Mouse (Mus musculus): ENCODE results near the gene Rln3. TPM values are rescaled to one million over a fixed set of nuclear protein-coding genes. Genes with fewer than 3 reads are reported as not detected.

Gene Rln3
- polyA plus RNA-seq, 1 experiment: not detected

GRCm38 (mm10) chr8:84003612-84004246 is 41.1 kb downstream of the Rln3 start:
- no peaks in the 10 kb centered on the region for H3K27me3 ChIP-seq (ENCODE audit: control insufficient read depth, insufficient read depth, insufficient read length)
- TF ChIP-seq MYOD1 (IDR thresholded peaks at IDR 0.05; ENCODE audit: control insufficient read depth, insufficient read length, low read depth): no peak
- no peak for TF ChIP-seq CTCF (IDR thresholded peaks at IDR 0.05; ENCODE audit: control insufficient read depth, insufficient read depth, insufficient read length)
- TF ChIP-seq CEBPB (IDR thresholded peaks at IDR 0.05; ENCODE audit: low read depth): no peak

GRCm38 (mm10) chr8:84002957-84003611 is 41.7 kb downstream of the Rln3 start:
- TF ChIP-seq FOSL1 (IDR thresholded peaks at IDR 0.05; ENCODE audit: insufficient read depth, low read length, poor library complexity, severe bottlenecking) (no peak), USF1 (IDR thresholded peaks at IDR 0.05; ENCODE audit: low read depth) (no peak), MAX (IDR thresholded peaks at IDR 0.05) (no peak), CTCF (IDR thresholded peaks at IDR 0.05; ENCODE audit: control insufficient read depth, insufficient read depth, insufficient read length) (no peak), MYOD1 (IDR thresholded peaks at IDR 0.05; ENCODE audit: control insufficient read depth, insufficient read length, low read depth) (no peak), MYOG (IDR thresholded peaks at IDR 0.05; ENCODE audit: control insufficient read depth, extremely low read depth, insufficient read length) (no peak), CEBPB (IDR thresholded peaks at IDR 0.05; ENCODE audit: low read depth) (no peak)
- Histone ChIP-seq H3K79me2 (ENCODE audit: control insufficient read depth, insufficient read depth) (peaks cover 18% of the 10 kb centered on the region), H3K27me3 (ENCODE audit: control insufficient read depth, insufficient read depth, insufficient read length) (no peaks in the 10 kb centered on the region), H3K79me3 (ENCODE audit: low read depth) (peaks cover 13% of the 10 kb centered on the region), H3K4me3 (ENCODE audit: insufficient read depth, poor library complexity, severe bottlenecking) (no peak overlapping the region), H3ac (ENCODE audit: control insufficient read depth, insufficient read length, low read depth) (no peak overlapping the region), H3K36me3 (ENCODE audit: control insufficient read depth, insufficient read depth) (peaks cover 32% of the 10 kb centered on the region)

More at GRCm38 (mm10) chr8:84003612-84004246, 41.1 kb downstream of the Rln3 start:
- H3K79me2 ChIP-seq (ENCODE audit: control insufficient read depth, insufficient read depth): peaks cover 12% of the 10 kb centered on the region
- H3ac ChIP-seq (ENCODE audit: control insufficient read depth, insufficient read length, low read depth): no peak overlapping the region
- peak overlapping the region; percentile 30 for H3K4me3 ChIP-seq (ENCODE audit: insufficient read depth, poor library complexity, severe bottlenecking)
- peaks cover 11% of the 10 kb centered on the region for H3K79me3 ChIP-seq (ENCODE audit: low read depth)
- H3K36me3 ChIP-seq (ENCODE audit: control insufficient read depth, insufficient read depth): peaks cover 32% of the 10 kb centered on the region

GRCm38 (mm10) chr8:84001281-84002000 is 43.4 kb downstream of the Rln3 start, which contains the start of gene 1700067K01Rik:
1700067K01Rik (plus strand) TSS chr8:84001502.
- Histone ChIP-seq H3K27me3 (ENCODE audit: control insufficient read depth, insufficient read depth, insufficient read length) (no peaks in the 10 kb centered on the region), H3K79me2 (ENCODE audit: control insufficient read depth, insufficient read depth) (peaks cover 18% of the 10 kb centered on the region), H3K36me3 (ENCODE audit: control insufficient read depth, insufficient read depth) (peaks cover 32% of the 10 kb centered on the region), H3K79me3 (ENCODE audit: low read depth) (peaks cover 13% of the 10 kb centered on the region), H3ac (ENCODE audit: control insufficient read depth, insufficient read length, low read depth) (no peak within 1 kb of the TSS), H3K4me3 (ENCODE audit: insufficient read depth, poor library complexity, severe bottlenecking) (no peak within 1 kb of the TSS)
- no peak for TF ChIP-seq FOSL1 (IDR thresholded peaks at IDR 0.05; ENCODE audit: insufficient read depth, low read length, poor library complexity, severe bottlenecking)
- TF ChIP-seq MYOG (IDR thresholded peaks at IDR 0.05; ENCODE audit: control insufficient read depth, extremely low read depth, insufficient read length): no peak
- no peak for TF ChIP-seq USF1 (IDR thresholded peaks at IDR 0.05; ENCODE audit: low read depth)
- TF ChIP-seq MYOD1 (IDR thresholded peaks at IDR 0.05; ENCODE audit: control insufficient read depth, insufficient read length, low read depth): no peak
- TF ChIP-seq CEBPB (IDR thresholded peaks at IDR 0.05; ENCODE audit: low read depth): no peak
- TF ChIP-seq MAX (IDR thresholded peaks at IDR 0.05): no peak
- TF ChIP-seq CTCF (IDR thresholded peaks at IDR 0.05; ENCODE audit: control insufficient read depth, insufficient read depth, insufficient read length): no peak

- Histone ChIP-seq H3K4me3 (ENCODE audit: insufficient read depth, poor library complexity, severe bottlenecking) (no peak overlapping the region), H3K36me3 (ENCODE audit: control insufficient read depth, insufficient read depth) (peaks cover 35% of the 10 kb centered on the region), H3K79me3 (ENCODE audit: low read depth) (peaks cover 13% of the 10 kb centered on the region), H3K27me3 (ENCODE audit: control insufficient read depth, insufficient read depth, insufficient read length) (no peaks in the 10 kb centered on the region), H3ac (ENCODE audit: control insufficient read depth, insufficient read length, low read depth) (no peak overlapping the region), H3K79me2 (ENCODE audit: control insufficient read depth, insufficient read depth) (peaks cover 18% of the 10 kb centered on the region)
- no peak for TF ChIP-seq CTCF (IDR thresholded peaks at IDR 0.05; ENCODE audit: control insufficient read depth, insufficient read depth, insufficient read length)
- TF ChIP-seq MYOG (IDR thresholded peaks at IDR 0.05; ENCODE audit: control insufficient read depth, extremely low read depth, insufficient read length): no peak
- no peak for TF ChIP-seq CEBPB (IDR thresholded peaks at IDR 0.05; ENCODE audit: low read depth)
- TF ChIP-seq FOSL1 (IDR thresholded peaks at IDR 0.05; ENCODE audit: insufficient read depth, low read length, poor library complexity, severe bottlenecking): no peak
- TF ChIP-seq MYOD1 (IDR thresholded peaks at IDR 0.05; ENCODE audit: control insufficient read depth, insufficient read length, low read depth): no peak
- no peak for TF ChIP-seq USF1 (IDR thresholded peaks at IDR 0.05; ENCODE audit: low read depth)
- TF ChIP-seq MAX (IDR thresholded peaks at IDR 0.05): no peak
Measured at GRCm38 (mm10) chr8:83999825-84000224, 45.0 kb downstream of the Rln3 start.

GRCm38 (mm10) chr8:83999057-83999705 is 45.6 kb downstream of the Rln3 start:
- H3K79me3 ChIP-seq (ENCODE audit: low read depth): peaks cover 13% of the 10 kb centered on the region
- peak overlapping the region; percentile 61 for H3K4me3 ChIP-seq (ENCODE audit: insufficient read depth, poor library complexity, severe bottlenecking)
- H3K79me2 ChIP-seq (ENCODE audit: control insufficient read depth, insufficient read depth): peaks cover 18% of the 10 kb centered on the region
- TF ChIP-seq USF1 (IDR thresholded peaks at IDR 0.05; ENCODE audit: low read depth): no peak
- TF ChIP-seq FOSL1 (IDR thresholded peaks at IDR 0.05; ENCODE audit: insufficient read depth, low read length, poor library complexity, severe bottlenecking): no peak
- no peak for TF ChIP-seq MYOD1 (IDR thresholded peaks at IDR 0.05; ENCODE audit: control insufficient read depth, insufficient read length, low read depth)
- no peak for TF ChIP-seq MYOG (IDR thresholded peaks at IDR 0.05; ENCODE audit: control insufficient read depth, extremely low read depth, insufficient read length)
- no peak for TF ChIP-seq CTCF (IDR thresholded peaks at IDR 0.05; ENCODE audit: control insufficient read depth, insufficient read depth, insufficient read length)
- no peak for TF ChIP-seq CEBPB (IDR thresholded peaks at IDR 0.05; ENCODE audit: low read depth)
- TF ChIP-seq MAX (IDR thresholded peaks at IDR 0.05): no peak
- H3K27me3 ChIP-seq (ENCODE audit: control insufficient read depth, insufficient read depth, insufficient read length): no peaks in the 10 kb centered on the region
- peaks cover 38% of the 10 kb centered on the region for H3K36me3 ChIP-seq (ENCODE audit: control insufficient read depth, insufficient read depth)
- peak overlapping the region; percentile 60 for H3ac ChIP-seq (ENCODE audit: control insufficient read depth, insufficient read length, low read depth)

Data from C2C12 (cell line).